Mouse (Mus musculus) megakaryocyte progenitor cell, adult 5-6 weeks (primary cell): ENCODE results near the gene Nxpe5. TPM values are rescaled to one million over a fixed set of nuclear protein-coding genes. Genes with fewer than 3 reads are reported as not detected.
"Not testable (repeated sequence)": the region's sequence is repeated elsewhere in the genome, so short reads cannot be mapped to it uniquely, and the experiment has no call there.

Experiments used
- ATAC-seq: replicated peaks from 2 replicates; pipeline ENCODE4 v1.8.0; 2016; ENCODE audit warnings: mild to moderate bottlenecking, moderate TSS enrichment, inconsistent platforms; ENCODE audit not compliant: poor library complexity
- total RNA-seq, 2 experiments: library from RNA; stranded (forward) in 1 of 2; stranded (reverse) in 1 of 2; fragments of 157-497, 149-512 nt in 1 of 2; fragments of 200-1000 nt in 1 of 2; gene quantifications; 2 replicates each; pipeline versions ENCODE4 v1.2.3 to v1.2.4; 2015 to 2017

The Nxpe5 gene
- total RNA-seq (2015): 0.94 and 2.0 TPM in 2 replicates
- total RNA-seq (2017): 1.9 and 2.2 TPM in 2 replicates

DNA sequence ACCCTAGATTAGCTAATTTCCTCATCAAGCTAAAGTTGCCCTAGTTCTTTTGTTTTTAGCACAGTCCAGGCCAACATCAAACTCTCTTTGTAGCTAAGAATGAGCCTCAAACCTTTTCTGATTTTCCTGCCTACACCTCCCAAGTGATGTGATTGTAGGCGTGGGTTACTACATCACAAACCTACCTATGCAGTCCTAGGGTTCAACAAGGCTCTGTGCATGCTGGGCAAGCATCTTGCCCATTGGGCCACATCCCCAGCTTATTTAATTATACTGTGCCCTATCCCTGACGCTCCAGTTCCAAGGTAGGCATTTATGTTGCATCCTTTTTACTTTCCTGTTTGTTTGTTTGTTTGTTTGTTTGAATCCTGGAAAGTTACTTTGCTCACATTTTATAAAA lies at the start of gene Nxpe5:
Gene Nxpe5, plus strand, starts transcription at position 199 of the 400 bp plus-strand sequence.
- ATAC-seq: no peak

- peak; percentile 76 for ATAC-seq
These were observed 38.6 kb upstream of the Nxpe5 start, which contains the start of the genes Taf6 and Cnpy4 for GRCm38 (mm10) chr5:138186950-138187638. Taf6 (minus strand) TSS chr5:138187451. Cnpy4 (plus strand) TSS chr5:138187485.

GRCm38 (mm10) chr5:138187661-138188306 lies 37.9 kb upstream of the Nxpe5 start:
- ATAC-seq: peak; percentile 83

DNA sequence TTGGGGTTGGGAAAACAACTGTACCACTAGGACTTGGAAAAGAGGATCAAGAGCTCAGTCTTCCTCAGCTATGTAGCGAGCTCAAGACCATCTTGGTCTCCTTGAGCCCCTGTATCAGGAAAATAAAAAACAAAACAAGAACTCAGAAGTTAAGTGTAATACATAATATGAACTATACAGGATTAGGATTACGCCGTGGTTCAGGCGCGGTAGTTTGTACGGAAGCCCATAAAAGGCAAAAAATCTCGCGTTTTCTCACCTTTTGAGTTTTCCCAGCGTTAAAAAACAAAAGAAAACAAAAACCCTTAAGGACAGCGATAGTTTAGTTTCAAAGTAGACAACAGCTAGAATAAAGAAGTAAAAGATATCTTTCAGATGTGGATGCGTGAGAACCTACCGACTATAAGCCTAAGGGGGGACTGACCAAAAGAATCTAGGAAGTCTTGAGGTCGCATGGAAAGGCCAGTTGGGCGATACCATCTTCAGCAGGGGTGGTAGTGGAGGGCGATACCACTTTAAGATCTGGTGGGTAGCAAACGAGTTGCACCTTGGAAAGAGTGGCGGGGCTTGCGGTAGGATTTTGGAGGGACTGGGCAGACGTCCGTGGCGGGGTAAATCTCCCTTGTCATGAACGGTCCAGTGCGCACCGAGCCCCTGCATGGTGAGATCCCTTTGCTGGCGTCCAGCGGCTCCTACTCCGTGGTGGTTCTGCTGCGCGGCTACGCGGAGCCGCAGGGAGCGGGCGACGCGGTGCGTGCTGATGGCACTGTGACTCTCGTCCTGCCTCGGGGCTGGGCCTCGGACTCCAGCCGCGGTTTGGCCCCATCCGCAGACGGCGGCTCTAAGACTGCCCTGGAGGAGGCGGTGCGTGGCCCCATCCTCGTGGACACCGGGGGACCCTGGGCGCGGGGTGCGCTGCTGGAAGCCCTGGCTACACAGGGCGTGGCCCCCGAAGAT lies 31.6 kb upstream of the Nxpe5 start, which contains the start of gene Mblac1:
Gene Mblac1, plus strand, starts transcription at position 544 of the 957 bp plus-strand sequence.
- peak; percentile 83 for ATAC-seq

- peak; percentile 35 for ATAC-seq
These were observed 30.8 kb upstream of the Nxpe5 start for GRCm38 (mm10) chr5:138194755-138195345.

- peak; percentile 30 for ATAC-seq
These were observed 30.2 kb upstream of the Nxpe5 start for GRCm38 (mm10) chr5:138195463-138195862.

GRCm38 (mm10) chr5:138199576-138199975 lies 26.1 kb upstream of the Nxpe5 start:
- no peak for ATAC-seq

- no peak for ATAC-seq
These were observed 23.6 kb upstream of the Nxpe5 start for GRCm38 (mm10) chr5:138202086-138202485.

- ATAC-seq: peak; percentile 81
These were observed 18.4 kb upstream of the Nxpe5 start for GRCm38 (mm10) chr5:138207253-138207652.

DNA sequence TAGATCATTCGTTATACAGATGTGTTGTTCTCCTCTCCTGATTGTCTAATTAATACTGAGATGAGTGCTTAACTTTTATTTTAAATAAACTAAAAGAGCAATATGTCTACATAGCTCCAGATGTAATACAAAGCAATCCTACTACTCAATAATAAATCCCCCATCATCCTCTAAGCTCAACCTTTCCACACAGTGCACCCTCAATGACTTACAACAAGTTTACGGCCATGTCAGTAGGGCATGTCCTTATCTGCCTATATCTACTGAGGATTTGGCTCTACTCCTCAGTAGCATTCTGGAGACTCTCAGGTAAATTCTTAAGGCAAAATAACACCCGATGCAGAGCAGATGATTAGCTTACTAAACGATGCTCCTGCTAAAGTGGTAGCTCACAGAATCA lies 17.8 kb upstream of the Nxpe5 start:
- ATAC-seq: no peak

GRCm38 (mm10) chr5:138216632-138217031 lies 9.1 kb upstream of the Nxpe5 start:
- not testable (repeated sequence) for ATAC-seq

DNA sequence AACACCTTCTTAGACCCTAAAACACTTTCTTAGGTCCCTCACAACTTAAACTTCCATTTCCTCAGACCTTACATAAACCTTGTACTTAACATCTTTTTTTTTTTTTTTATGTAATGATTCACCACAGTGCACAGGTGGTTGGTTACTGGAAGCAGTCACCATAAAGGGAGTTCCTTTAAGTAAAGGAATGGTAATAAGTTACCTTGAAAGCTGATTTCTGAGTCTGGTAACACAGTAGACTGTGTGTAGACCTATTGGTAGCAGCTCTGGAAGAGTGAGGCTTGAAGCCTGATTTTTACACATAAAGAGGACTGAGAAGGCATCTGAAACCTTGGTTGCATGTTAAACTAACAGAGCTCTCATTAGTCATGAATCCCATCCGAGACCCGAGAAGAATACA lies 5.8 kb upstream of the Nxpe5 start:
- ATAC-seq: no peak

DNA sequence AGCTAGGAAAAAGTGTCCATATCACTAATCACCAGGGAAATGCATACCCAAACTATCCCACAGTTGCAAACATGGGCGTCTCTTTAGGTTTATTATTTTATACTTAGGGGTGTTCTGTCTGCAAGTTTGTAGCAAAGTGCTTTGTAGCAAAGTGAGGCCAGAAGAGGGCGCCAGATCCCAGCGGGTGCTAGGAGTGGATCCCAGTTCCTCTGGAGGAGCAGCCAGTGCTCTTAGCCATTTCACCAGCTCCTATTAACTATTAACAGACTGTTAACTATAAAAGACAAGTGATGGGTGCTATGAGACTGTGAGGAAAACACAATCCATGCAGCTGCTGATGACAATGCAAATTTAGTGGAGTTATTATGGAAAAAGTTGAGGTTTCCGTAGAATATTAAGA lies 3.6 kb upstream of the Nxpe5 start:
- ATAC-seq: peak; percentile 92

DNA sequence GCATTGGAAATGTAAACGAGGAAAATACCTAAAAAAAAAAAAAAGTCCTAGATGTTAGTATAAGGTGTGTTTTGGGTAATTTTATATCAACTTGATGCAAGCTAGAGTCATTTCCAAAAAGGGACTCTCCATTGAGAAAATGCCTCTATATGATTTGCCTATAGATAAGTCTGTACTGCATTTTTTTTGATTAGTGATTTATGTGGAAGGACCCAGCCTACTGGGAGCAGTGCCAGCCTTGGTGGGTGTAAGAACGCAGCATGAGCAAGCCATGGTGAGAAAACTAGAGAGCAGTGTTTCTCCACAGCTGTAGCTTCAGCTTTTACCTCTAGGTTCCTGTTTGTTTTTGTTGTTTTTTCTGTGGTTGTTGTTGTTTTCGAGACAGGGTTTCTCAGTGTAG lies 2.4 kb upstream of the Nxpe5 start:
- ATAC-seq: no peak

DNA sequence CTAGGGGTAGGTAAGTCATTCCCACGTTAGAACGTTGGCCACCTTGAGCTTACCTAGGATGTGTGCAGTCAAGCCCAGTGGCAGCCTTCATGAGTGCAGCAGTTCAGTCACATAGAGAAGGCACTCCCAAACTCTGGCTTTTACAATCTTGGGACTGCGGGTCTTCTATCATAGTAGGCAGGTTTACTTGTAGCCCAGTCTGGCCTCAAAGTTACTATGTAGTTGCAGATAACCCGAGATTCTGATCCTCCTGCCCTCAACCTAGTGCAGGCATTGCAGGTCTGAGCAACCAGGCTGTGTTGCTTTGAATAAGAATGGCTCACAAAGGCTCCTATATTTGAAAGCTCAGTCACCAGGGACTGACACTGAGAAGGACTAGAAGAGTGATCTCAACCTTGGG lies 793 bp downstream of the Nxpe5 start:
- peak; percentile 32; the same call in 1 of the 2 replicates for ATAC-seq

DNA sequence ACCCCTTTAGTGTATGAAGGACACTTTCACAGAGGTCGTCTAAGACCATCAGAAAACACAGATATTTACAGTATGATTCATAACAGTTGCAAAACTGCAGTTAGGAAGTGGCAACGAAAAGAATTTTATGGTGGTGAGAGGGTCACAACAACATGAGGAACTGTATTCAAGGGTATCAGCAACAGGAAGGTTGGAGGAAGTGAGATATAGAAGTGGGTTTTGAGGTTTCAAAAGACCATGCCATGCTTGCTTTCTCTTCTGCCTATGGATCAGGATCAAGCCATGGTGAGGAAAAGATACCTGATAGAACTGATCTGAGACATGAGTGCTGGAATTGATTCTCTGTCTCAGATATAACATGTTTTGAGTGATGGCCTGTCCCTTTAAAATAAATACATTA lies 1.7 kb downstream of the Nxpe5 start:
- peak; percentile 86 for ATAC-seq

- ATAC-seq: peak; percentile 60
These were observed 2.3 kb downstream of the Nxpe5 start for GRCm38 (mm10) chr5:138228026-138228425.

DNA sequence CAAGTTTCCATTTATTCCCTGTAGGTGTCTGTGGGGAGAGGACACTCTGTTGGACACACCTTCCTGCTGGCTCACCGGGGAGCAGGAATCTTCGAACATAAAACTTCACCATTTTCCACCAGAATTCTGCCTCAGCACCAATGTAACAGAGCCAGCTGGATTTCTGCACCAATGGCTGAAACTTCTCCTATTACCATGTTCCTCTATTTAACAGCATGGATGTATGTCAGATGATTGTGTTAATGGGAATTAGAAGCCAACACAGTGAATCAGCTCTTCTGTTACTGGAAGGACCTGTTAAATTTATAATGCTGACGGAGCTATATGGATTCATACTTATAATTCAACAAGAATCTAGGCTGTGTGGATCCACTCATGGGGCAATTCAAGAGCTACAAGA lies 3.8 kb downstream of the Nxpe5 start:
- ATAC-seq: peak; percentile 23; the same call in 1 of the 2 replicates

DNA sequence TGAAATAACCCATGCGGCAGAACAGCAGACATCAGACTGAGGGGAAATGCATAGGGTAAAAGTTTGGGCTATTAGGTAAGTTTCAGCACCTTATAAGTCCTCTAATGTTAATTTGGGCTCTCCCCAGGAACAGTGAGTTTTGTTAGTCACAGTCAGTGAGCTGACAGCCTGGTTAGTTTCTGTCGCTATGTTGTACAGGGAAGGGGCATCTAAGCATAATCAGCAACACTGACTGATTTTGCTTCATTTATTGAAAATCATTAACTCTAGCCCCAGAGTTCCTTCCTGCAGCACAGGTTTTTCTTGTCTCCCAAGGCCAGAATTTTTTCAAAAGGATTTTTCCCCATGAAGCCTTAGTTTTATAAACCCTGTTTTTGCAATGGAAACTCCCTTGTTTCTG lies 8.1 kb downstream of the Nxpe5 start:
- ATAC-seq: no peak

DNA sequence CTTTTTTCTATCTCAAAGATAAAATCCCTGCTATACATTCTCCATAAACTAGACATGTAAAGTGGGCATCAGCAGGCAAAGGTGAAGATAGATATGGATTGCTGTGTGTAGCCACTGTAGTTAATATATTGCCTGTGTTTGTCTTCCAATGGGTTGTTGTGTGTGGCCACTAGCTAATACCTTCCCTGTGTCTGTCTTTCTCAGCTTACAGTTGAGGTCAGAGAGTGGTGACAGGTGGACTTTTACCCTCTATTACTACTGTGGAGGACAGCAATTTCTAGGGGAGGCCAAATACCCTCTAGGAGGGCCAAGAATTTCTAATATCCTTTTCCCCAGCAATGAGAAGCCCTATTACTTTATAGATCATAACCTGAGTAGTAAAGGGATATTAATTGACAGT lies 8.5 kb downstream of the Nxpe5 start:
- no peak for ATAC-seq

DNA sequence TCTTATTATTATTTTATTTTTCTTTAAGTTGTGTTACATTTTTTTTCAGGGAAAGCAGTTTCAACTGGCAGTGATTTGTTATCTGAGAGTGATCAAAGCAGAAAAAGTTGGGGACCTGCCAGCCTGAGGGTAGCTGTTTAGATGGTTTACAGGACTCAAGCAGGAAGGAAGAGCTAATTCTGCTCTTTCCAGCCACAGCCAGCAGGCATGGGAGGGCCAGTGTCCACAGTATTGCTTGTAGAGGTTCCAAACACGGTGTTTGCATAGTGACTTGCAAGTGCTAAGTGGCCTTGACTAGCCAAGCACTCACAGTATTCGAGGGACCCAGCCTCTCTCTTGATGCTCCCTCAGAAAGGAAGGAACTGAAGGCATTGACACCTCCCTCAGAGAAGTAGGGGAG lies 15.8 kb downstream of the Nxpe5 start:
- ATAC-seq: no peak
